9 mouse cellular contexts compared by ENCODE assay signal in genomic region chr1:63248360-63248851, GRCm38 (mm10). TPM values are rescaled to one million over a fixed set of nuclear protein-coding genes. Genes with fewer than 3 reads are reported as not detected.
DNase-seq lines count a peak whose midpoint lies in the region; ATAC-seq lines count a peak whose summit lies in the region.
"Had no signal": no experiment of that assay in that cellular context is flagged by ENCODE, and none has a peak within 500 bp of the region (broad histone marks: within the 10 kb centered on the region; RNA-seq: fewer than 3 reads in every experiment).

No protein-coding gene starts in this region.

- H3K27me3 ChIP-seq in heart, embryonic 13.5 days (replicated peaks): peaks cover 96% of the 10 kb centered on the region
- H3K27me3 ChIP-seq in embryonic facial prominence, embryonic 11.5 days (ENCODE audit: control insufficient read depth, insufficient read depth, low read length): peaks cover 9% of the 10 kb centered on the region
- peaks cover 60% of the 10 kb centered on the region for H3K27me3 ChIP-seq in hindbrain, embryonic 12.5 days

- peak overlapping the region; percentile 72 for H3K4me2 ChIP-seq in heart, embryonic 13.5 days
- peak overlapping the region; percentile 45 for H3K4me2 ChIP-seq in embryonic facial prominence, embryonic 11.5 days (ENCODE audit: low read depth, low read length)
- peak overlapping the region; percentile 57 for H3K4me2 ChIP-seq in hindbrain, embryonic 12.5 days (replicated peaks)

- no peak overlapping the region for H3K27ac ChIP-seq in heart, embryonic 13.5 days (replicated peaks)
- H3K27ac ChIP-seq in embryonic facial prominence, embryonic 11.5 days (replicated peaks; ENCODE audit: low read depth, low read length): no peak overlapping the region
- H3K27ac ChIP-seq in hindbrain, embryonic 12.5 days: peak overlapping the region; percentile 67

- H3K36me3 ChIP-seq in heart, embryonic 13.5 days: no peaks in the 10 kb centered on the region
- H3K36me3 ChIP-seq in embryonic facial prominence, embryonic 11.5 days (replicated peaks; ENCODE audit: control insufficient read depth, insufficient read depth, low read depth, low read length): no peaks in the 10 kb centered on the region
- H3K36me3 ChIP-seq in hindbrain, embryonic 12.5 days: no peaks in the 10 kb centered on the region

- H3K9me3 ChIP-seq in heart, embryonic 13.5 days: peaks cover 3% of the 10 kb centered on the region; the same call in 1 of the 2 replicates
- H3K9me3 ChIP-seq in embryonic facial prominence, embryonic 11.5 days (replicated peaks; ENCODE audit: control insufficient read depth, low read length): no peaks in the 10 kb centered on the region
- H3K9me3 ChIP-seq in hindbrain, embryonic 12.5 days (replicated peaks): no peaks in the 10 kb centered on the region

- 2% methylated on average over 44 of the region's 44 CpGs for WGBS in heart, embryonic 13.5 days
- WGBS in embryonic facial prominence, embryonic 11.5 days: 1% methylated on average over 44 of the region's 44 CpGs
- 3% methylated on average over 44 of the region's 44 CpGs for WGBS in hindbrain, embryonic 12.5 days

- ATAC-seq in heart, embryonic 13.5 days (ENCODE audit: extremely low read depth, insufficient number of reproducible peaks, low FRiP score, low TSS enrichment): no peak
- no peak for ATAC-seq in embryonic facial prominence, embryonic 11.5 days (replicated peaks; ENCODE audit: insufficient number of reproducible peaks, low FRiP score, low TSS enrichment, low read depth)
- no peak; the same call in 1 of the 2 replicates for ATAC-seq in hindbrain, embryonic 12.5 days (ENCODE audit: low FRiP score)
- ATAC-seq: Patski had no signal

- peak overlapping the region; percentile 49 for H3K4me3 ChIP-seq in heart, embryonic 13.5 days
- peak overlapping the region; percentile 27 for H3K4me3 ChIP-seq in embryonic facial prominence, embryonic 11.5 days (ENCODE audit: low read depth, low read length)
- peak overlapping the region; percentile 30 for H3K4me3 ChIP-seq in hindbrain, embryonic 12.5 days

- peak overlapping the region; percentile 70 for H3K9ac ChIP-seq in heart, embryonic 13.5 days
- H3K9ac ChIP-seq in embryonic facial prominence, embryonic 11.5 days (replicated peaks; ENCODE audit: low read length): peak overlapping the region; percentile 56
- peak overlapping the region; percentile 57 for H3K9ac ChIP-seq in hindbrain, embryonic 12.5 days

- H3K4me1 ChIP-seq in heart, embryonic 13.5 days: peaks cover 10% of the 10 kb centered on the region
- no peaks in the 10 kb centered on the region for H3K4me1 ChIP-seq in embryonic facial prominence, embryonic 11.5 days (ENCODE audit: control insufficient read depth, insufficient read depth, low read length)
- peaks cover 16% of the 10 kb centered on the region for H3K4me1 ChIP-seq in hindbrain, embryonic 12.5 days

- no peak for DNase-seq in heart, adult 8-10 months (ENCODE audit: low spot score)
- peak; percentile 57 for DNase-seq in embryonic facial prominence, embryonic 11.5 days (ENCODE audit: low spot score)
- peak; percentile 73 for DNase-seq in neural tube, embryonic 10.5 days (ENCODE audit: extremely low spot score, low spot score)
- no peak for DNase-seq in frontal cortex, postnatal 10 days (ENCODE audit: low spot score in 2 of 2)
- DNase-seq in thymus, postnatal 10 days (ENCODE audit: low spot score in 2 of 2): no peak
- no peak for DNase-seq in natural killer cell, adult 2 months (ENCODE audit: low spot score in 2 of 2)

RNA-seq across cellular contexts. Expression of gene Zdbf2, which starts 24.7 kb away (rescaled TPM):
- polyA plus RNA-seq in heart, embryonic 13.5 days (2015; fragmentation: Nextera tagmentation; extraction: Ambion mirVana): 6.5 and 7.0 TPM in 2 replicates
- total RNA-seq in heart, adult 8-10 months (2022): under 1 TPM; 0.11 to 0.32 (median 0.23) TPM
- 12.4 and 13.1 TPM in 2 replicates for polyA plus RNA-seq in embryonic facial prominence, embryonic 11.5 days (2014; fragmentation: Nextera tagmentation; extraction: Ambion mirVana)
- polyA plus RNA-seq in hindbrain, embryonic 12.5 days (2016; fragmentation: Nextera tagmentation; extraction: Ambion mirVana): 32.9 and 37.7 TPM in 2 replicates
- polyA plus RNA-seq: Patski had no signal

RNA-seq across cellular contexts. Expression of gene Gpr1, which starts 34.1 kb away (rescaled TPM):
- polyA plus RNA-seq in heart, embryonic 13.5 days (2015; fragmentation: Nextera tagmentation; extraction: Ambion mirVana): 0.22 and 0.27 TPM in 2 replicates
- under 1 TPM; 0.25 to 0.55 (median 0.40) TPM for total RNA-seq in heart, adult 8-10 months (2022)
- 0.11 and 0.17 TPM in 2 replicates for polyA plus RNA-seq in embryonic facial prominence, embryonic 11.5 days (2014; fragmentation: Nextera tagmentation; extraction: Ambion mirVana)
- 0.20 and 0.21 TPM in 2 replicates for polyA plus RNA-seq in hindbrain, embryonic 12.5 days (2016; fragmentation: Nextera tagmentation; extraction: Ambion mirVana)
- polyA plus RNA-seq: Patski had no signal

Comparison
In these comparisons a context has a peak if more than half of its experiments do, and no peak if none do; other contexts are left out.
1. DNase-seq: peak in embryonic facial prominence, embryonic 11.5 days (single experiment) and neural tube, embryonic 10.5 days (single experiment); none in heart, adult 8-10 months (single experiment), frontal cortex, postnatal 10 days (0 of 2), thymus, postnatal 10 days (0 of 2) and natural killer cell, adult 2 months (0 of 2).
2. Peak in every context shown above with its lines, with median percentiles within 50 percentile points of each other: H3K4me2 ChIP-seq, H3K4me3 ChIP-seq and H3K9ac ChIP-seq.